Mouse (Mus musculus): ENCODE measurements around the gene Gm20458.

Gm20458 gene

DNA sequence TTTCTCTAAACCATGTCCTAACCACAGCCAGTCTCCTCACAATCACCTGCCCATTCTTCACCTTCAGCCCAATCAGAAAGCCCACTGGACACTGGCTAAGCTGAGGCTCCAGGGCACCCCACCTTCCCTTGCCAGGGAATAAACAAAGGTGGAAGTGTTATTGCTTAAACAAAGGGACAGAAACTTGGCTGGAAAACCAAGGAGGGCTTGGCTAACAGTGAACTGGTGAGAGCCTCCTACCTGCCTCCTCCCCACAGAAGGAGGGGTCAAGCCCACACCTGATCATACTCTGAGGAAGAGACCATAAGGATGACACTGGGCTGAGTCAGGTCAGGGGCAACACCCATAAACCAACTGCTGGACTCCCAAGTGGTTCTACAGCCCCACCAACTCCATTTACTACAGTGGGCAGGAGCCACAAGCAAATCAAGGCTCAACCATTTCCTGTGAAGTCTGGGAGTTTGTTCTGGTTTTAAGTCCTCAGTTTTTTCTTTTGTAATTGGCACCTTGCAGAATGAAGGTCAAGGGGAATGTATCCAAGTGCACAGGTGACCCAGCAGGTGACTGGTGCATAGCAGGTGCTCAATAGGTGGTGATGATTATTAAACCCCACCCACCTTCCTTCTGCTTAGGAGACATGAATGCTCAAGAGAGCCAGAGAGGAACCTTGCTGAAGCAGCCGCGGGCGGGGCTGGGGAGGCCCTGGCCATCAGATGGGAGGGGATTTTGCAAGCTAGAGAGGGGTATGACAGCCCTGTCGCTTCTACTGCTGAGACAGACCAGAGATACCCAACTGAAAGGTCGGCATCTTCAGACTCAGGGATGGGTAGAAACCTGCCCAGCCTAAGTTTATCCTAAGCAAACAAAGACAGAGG, 25.3 kb upstream of the Gm20458 start:
- no peak for DNase-seq

- peak; percentile 52 for DNase-seq
Observed at GRCm38 (mm10) chr2:164436215-164436913, 24.4 kb upstream of the Gm20458 start.

- no peak for DNase-seq
Observed at GRCm38 (mm10) chr2:164436961-164437360, 23.8 kb upstream of the Gm20458 start.

DNA sequence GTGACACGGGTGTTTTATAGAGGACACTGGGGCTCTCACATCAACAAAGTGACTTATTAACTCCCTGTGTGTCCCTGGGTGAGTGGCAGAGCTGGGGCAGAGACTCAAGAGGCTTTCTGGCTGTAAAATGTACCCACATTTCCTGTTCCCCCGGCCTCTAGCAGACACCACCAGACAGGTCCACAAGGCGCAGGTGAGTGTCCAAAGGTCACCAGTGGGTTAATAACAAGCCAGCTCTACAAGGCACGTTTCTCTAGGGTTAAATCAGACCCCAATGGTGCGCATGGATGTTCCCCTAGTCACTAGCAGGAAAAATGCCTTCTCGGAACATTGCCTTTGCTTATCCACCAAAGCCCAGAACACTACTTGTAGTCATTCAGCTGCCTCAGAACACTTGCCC, 23.1 kb upstream of the Gm20458 start:
- DNase-seq = no peak

DNA sequence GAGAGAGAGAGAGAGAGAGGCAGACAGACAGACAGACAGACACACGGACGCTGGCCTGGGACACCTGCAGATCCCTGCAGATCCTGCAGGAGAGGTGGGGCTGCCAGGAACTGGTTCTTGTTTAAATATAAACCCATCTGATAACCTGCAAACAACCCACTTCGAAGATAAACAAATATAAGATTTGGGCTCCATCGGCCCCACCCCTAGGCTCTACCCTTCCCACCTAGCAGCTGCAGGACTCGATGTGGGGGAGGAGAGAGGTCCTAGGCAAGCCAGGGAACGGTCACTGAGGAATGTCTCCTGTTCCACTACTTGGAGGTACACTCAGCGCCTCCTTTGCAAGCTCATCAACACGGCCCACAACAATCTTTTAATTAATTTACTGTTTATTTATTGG, 22.5 kb upstream of the Gm20458 start:
- DNase-seq = no peak

DNA sequence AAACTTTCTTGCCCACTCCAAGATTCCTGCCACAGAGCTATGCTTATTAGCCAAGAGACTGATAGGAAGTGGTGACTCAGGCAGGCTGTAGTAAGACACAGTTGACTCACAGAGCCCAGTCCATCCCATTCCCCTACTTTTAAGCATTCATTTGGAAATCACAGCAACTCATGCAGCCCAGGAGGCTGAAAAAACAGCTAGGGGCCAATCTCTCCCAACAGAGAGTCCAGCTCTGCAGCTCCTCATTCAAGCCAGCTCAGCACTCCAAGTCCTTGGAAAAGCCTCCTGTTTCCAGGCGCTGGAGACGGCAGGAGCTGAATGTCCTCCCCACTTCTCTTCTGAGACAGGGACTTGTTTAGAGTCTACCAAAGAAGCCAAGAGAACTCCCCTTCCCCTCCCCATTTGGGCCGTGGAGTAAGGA, 21.8 kb upstream of the Gm20458 start:
- DNase-seq = peak; percentile 53

DNA sequence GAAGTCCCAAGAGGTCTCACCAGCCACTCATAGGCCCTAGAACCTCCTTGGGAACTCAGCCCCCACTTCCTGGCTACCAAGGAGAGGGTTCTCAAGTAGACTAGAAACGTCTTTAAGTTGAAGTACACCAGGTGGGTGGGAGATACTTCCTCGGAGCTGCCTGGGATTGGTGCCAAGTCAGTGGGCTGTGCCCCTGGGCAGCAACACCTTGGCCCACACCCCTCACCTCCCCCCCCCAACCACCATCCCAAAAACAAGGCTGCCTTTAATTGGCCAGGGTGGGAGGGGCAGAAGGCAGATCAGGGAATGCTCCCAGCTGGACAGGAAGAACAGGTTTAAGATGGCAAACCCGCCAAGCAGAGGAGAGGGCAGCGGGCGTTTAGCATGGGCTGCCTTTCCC, 20.5 kb upstream of the Gm20458 start:
- DNase-seq = no peak

DNA sequence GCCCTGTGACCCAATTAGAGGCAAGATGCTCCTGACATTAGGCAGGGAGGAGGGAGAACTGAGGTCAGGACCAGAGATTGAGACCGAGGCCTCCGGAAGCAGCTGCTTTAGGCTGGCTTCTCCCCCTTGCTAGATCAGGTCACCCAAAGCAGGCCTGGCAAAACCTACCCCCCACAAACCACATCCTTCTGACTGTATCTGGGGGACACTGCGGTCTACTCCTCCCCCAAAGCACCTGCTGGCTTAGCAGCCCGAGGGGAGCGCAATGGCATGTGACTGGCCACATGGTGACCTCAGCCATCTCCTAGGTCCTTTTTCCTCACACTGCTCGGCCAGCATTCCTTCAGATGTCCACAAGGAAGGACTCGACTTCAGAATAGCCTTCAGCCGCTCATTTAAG, 19.6 kb upstream of the Gm20458 start:
- no peak for DNase-seq

GRCm38 (mm10) chr2:164441731-164442130, 19.0 kb upstream of the Gm20458 start:
- no peak for DNase-seq

DNA sequence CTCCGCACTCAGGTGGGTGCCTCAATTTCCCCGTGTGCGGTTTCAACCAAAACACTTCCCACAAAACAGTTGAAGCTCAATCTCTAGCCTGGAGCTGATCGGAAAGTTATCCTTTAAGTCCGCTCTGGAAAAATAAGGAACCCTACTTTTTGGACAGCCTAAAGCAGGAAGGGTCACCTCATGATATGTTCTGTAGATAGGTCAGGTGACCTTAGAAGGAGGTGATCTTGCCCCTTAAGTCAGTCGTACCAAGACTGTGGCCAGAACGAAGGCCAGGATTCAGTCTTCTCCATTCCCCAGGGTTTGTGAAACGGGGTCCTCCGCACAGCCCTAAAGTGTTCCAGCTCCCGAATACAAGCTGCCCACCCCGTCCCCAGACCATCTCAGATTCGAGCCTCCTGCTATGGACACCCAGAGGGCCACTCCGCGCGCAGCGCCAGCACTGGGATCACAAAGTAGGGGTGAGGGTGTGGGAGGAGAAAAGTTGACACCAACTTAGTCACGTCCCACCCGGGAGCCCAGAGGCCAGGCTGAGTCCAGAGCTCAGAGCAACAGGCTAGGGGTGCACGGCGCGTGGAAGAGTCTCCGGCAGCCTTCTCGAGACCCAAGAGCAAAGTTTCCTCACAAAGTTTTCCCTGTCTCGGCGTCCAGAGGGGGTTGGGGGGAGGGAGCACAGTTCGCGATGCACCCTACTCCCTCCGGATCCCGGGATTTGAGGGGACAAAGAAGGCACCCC, 18.3 kb upstream of the Gm20458 start:
- DNase-seq = no peak

DNA sequence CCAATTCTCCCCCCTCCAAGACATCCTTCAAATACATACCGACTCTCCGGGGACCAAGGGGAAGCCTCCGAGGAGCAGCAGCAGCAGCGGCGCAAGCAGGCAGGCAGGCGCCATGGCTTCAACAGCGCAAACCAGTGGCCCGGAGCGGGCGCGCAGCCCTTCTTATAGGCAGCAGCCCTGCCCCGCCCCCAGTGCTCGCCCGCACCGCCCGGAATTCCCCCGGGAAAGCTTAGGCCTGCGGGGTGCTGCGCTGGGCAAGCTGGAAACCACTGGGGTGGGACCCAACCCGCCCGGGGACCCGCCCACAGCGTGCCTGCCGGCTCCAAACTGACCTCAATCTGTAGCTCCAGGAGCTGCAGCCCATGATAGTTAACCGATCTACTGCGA, 17.7 kb upstream of the Gm20458 start:
- DNase-seq = peak; percentile 45

GRCm38 (mm10) chr2:164443460-164444000, 17.2 kb upstream of the Gm20458 start, which contains the start of gene Sdc4:
Gene Sdc4 (minus strand): TSS chr2:164443887.
- DNase-seq = no peak

GRCm38 (mm10) chr2:164444701-164445100, 16.1 kb upstream of the Gm20458 start:
- no peak for DNase-seq

- no peak for DNase-seq
Observed at GRCm38 (mm10) chr2:164445399-164446085, 15.2 kb upstream of the Gm20458 start.

GRCm38 (mm10) chr2:164446086-164446469, 14.7 kb upstream of the Gm20458 start:
- no peak for DNase-seq

- DNase-seq = no peak
Observed at GRCm38 (mm10) chr2:164448140-164448539, 12.6 kb upstream of the Gm20458 start.

GRCm38 (mm10) chr2:164448921-164449320, 11.8 kb upstream of the Gm20458 start:
- no peak for DNase-seq

GRCm38 (mm10) chr2:164449341-164450042, 11.3 kb upstream of the Gm20458 start:
- no peak for DNase-seq

DNA sequence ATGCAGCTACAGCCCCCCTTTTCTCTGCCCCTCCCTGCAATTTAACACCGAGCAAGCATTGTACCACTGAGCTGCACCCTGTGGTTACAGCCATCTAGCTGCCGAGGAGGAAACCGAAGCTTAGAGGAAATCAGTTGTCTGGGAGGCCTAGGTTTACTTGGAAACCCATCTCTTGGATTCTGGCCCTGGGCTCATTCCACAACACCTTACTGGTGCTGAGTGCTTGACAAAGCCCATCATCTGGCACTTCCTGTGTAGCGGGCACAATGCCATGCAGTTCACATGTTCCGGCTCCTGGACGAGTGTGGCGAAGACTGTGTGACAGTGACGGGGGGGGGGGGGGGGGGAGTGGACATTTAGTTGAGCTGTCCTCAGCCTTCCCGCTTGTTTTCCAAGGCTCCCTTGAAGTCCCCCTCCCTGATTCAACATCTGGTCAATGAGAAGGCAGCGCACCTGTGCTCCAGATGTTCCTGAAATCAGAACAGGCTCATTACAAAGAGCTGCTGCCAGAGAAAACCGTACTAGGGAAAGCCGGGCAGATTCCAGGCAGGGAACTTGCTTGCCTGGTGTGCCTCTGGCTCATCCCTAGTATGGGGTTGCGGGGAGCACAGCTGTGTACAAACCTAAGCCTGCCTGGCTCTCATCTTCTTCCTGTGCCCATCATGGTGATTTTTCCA, 8.6 kb upstream of the Gm20458 start:
- no peak for DNase-seq

DNA sequence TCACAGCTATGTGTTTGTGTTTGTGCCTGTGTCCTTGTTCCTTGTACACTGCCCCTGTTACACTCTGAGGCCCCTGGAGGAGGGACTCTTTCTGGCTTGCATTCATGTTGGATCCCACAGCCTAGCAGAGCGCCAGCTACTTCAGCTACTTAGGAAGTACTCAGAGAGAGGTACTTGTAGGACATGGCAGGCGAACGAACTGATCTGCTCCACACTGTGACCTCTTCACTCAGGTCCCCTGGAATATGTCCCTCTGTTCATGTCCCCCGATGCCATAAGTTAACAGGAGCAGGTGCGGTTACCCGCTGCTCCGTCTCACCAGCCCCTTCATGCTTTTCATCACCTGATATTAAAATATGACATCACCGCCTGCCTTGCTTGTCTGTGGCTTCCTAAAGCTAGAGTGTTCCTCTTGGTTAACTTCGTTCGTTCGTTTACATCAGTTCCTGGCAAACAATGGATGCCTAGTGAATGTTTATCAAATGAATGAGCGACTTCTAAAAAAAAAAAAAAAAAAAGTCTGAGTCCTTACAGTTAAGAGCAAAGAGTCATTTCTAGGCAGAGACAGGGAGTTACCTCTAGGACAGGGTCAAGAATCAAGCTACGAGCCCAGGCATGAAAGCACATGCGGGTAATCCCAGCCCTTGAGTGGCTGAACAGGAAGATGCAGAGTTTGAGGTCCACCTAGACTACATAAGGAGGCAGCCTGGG, 7.6 kb upstream of the Gm20458 start:
- DNase-seq = no peak
